Mouse (Mus musculus) forebrain, embryonic 12.5 days (tissue): ENCODE measurements around the gene Cgrrf1. TPM values are rescaled to one million over a fixed set of nuclear protein-coding genes. Genes with fewer than 3 reads are reported as not detected.

ENCODE experiments used
- ATAC-seq: fragments of 200-750 bp; cut with Nextera tagmentation; 2 replicates; pipeline ENCODE4 v1.8.0; 2017; ENCODE audit warnings: moderate TSS enrichment; ENCODE audit not compliant: low FRiP score
- H3K27ac ChIP-seq: fragments of 300-500 bp; sonication (generic); 2 replicates; pipeline ENCODE4 v1.5.1; 2016; ENCODE audit warnings: mild to moderate bottlenecking
- H3K27me3 ChIP-seq: fragments of 300-500 bp; sonication (generic); 2 replicates; pipeline ENCODE4 v1.6.1; 2016; ENCODE audit warnings: mild to moderate bottlenecking
- H3K36me3 ChIP-seq: fragments of 300-500 bp; sonication (generic); replicated peaks from 2 replicates; pipeline ENCODE4 v1.6.1; 2016; ENCODE audit warnings: mild to moderate bottlenecking
- H3K4me1 ChIP-seq: fragments of 300-500 bp; sonication (generic); 2 replicates; pipeline ENCODE4 v1.6.1; 2016
- H3K4me2 ChIP-seq: fragments of 300-500 bp; sonication (generic); 2 replicates; pipeline ENCODE4 v1.6.1; 2016; ENCODE audit warnings: mild to moderate bottlenecking, moderate library complexity
- H3K4me3 ChIP-seq: fragments of 300-500 bp; sonication (generic); replicated peaks from 2 replicates; pipeline ENCODE4 v1.5.1; 2016; ENCODE audit warnings: mild to moderate bottlenecking
- H3K9ac ChIP-seq: fragments of 300-500 bp; sonication (generic); 2 replicates; pipeline ENCODE4 v1.6.1; 2016; ENCODE audit warnings: mild to moderate bottlenecking
- H3K9me3 ChIP-seq: fragments of 300-500 bp; sonication (generic); 2 replicates; pipeline ENCODE4 v1.6.1; 2016
- WGBS: fragments of 180-500 bp; shearing (Covaris S2); methylation state at CpG from one replicate; pipeline ENCODE4 v1.1.7; 2016; 5-methylcytosine and 5-hydroxymethylcytosine counted together
- polyA plus RNA-seq: library from polyadenylated mRNA; unstranded; fragments of >200 nt; fragmentation: Nextera tagmentation; extraction: Ambion mirVana; gene quantifications from 2 replicates; pipeline ENCODE4 v1.2.1, GENCODE M21; 2016

The Cgrrf1 gene
- polyA plus RNA-seq, result 26.4 and 28.6 TPM in 2 replicates

DNA sequence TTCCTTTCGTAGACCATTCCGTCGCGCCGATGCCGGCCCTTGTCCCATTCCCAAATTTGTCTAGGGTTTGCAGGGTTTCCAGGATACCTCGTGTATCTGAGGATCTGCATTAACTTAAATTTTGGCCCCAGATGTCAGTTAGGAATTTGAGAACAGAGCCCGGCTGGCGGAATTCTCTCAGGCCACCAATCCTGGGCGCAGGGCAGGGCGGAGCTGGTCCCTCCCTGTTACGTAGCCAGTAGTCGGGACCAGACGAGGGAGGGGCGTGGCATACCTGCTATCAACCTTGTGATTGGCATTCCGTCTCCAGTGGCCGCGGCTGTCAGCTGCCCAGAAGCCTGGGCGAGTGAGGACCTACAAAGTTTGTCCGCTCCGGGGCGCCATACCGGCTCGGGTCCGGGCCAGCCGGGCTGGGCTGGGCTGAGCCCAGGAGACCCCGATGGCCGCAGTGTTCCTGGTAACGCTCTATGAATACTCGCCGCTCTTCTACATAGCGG is at the start of gene Cgrrf1:
Cgrrf1 (plus strand) TSS at position 289 of the 497 bp plus-strand sequence.
- Histone ChIP-seq H3K9me3 (no peaks in the 10 kb centered on the region), H3K27ac (no peak within 1 kb of the TSS)
- WGBS, result under 1% methylated on average over 32 of the region's 32 CpGs

DNA sequence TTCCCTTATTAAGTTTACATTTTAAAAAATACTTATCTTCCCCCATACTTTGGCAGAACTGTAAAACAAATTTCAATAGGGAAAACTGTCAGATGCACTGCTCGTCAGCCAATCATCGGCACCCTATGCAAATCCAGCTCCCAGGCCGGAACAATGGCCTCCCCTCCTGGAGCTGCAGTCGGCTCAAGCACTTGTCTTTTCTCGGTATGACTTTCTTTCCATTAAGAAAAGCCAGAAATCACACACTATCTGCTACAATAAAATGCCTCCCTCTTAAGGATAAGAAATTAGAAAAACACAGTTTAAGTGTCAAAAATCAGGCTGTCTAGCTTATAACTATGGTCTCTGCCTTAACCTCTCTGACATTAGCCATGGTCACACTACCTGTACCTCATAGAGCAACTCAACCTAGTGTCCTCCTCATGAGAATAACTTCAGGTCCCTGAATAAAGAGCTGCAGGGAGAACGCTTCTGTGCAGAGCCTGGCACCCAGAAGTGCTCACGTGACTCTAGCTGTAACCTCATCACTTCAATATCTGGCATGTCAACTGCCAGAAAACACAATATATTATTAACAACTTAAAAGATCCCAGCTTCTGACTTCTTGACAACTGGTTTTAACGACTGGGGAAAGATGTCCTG is 49.6 kb upstream of the Cgrrf1 start:
- no peak for ATAC-seq
- 87% methylated on average over 8 of the region's 8 CpGs for WGBS
- Histone ChIP-seq H3K9ac (no peak overlapping the region), H3K4me1 (peaks cover 15% of the 10 kb centered on the region), H3K36me3 (peaks cover 69% of the 10 kb centered on the region), H3K27me3 (no peaks in the 10 kb centered on the region), H3K4me3 (no peak overlapping the region), H3K9me3 (peaks cover 10% of the 10 kb centered on the region), H3K27ac (no peak overlapping the region), H3K4me2 (no peak overlapping the region)

More for the DNA sequence above, at the start of gene Cgrrf1:
- H3K4me2 ChIP-seq, result peak within 1 kb of the TSS; percentile 76
- H3K4me1 ChIP-seq, result peaks cover 16% of the 10 kb centered on the region; the same call in 1 of the 2 replicates
- H3K9ac ChIP-seq, result peak within 1 kb of the TSS; percentile 86
- no peaks in the 10 kb centered on the region for H3K27me3 ChIP-seq
- peak within 1 kb of the TSS; percentile 86 for H3K4me3 ChIP-seq
- peak; percentile 99 for ATAC-seq
- no peaks in the 10 kb centered on the region for H3K36me3 ChIP-seq

DNA sequence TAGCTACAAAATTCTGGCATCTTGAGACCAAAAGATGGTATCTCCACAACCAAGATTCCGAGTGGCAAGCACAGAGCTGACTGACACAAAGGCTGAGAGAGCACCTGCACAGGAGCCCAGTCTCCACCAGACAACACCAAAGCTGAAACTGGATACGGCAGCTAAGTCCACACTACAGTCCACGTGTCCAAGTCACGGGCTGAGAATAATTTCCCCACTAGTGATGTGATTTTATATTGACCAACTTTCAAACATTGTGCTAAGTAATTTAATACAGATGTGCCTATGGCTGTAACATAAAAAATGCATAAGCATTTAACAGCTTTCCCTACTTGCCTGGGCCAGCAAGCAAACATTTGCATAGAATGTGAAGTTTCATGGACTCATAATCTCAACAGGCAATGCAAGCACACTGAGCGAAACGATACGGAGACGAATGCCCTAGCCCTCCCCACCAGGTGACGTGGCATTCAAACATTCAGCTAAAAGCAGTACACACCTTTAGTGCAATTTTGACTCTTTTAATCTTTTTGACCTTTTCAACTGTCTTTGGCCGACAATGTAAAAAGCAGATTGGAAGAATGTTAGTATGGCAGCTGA is 48.5 kb upstream of the Cgrrf1 start:
- Histone ChIP-seq H3K9ac (no peak overlapping the region), H3K4me3 (no peak overlapping the region), H3K4me1 (peaks cover 16% of the 10 kb centered on the region), H3K4me2 (no peak overlapping the region), H3K9me3 (peaks cover 10% of the 10 kb centered on the region), H3K36me3 (peaks cover 59% of the 10 kb centered on the region), H3K27me3 (no peaks in the 10 kb centered on the region), H3K27ac (no peak overlapping the region)
- ATAC-seq, result no peak
- 93% methylated on average over 10 of the region's 10 CpGs for WGBS

DNA sequence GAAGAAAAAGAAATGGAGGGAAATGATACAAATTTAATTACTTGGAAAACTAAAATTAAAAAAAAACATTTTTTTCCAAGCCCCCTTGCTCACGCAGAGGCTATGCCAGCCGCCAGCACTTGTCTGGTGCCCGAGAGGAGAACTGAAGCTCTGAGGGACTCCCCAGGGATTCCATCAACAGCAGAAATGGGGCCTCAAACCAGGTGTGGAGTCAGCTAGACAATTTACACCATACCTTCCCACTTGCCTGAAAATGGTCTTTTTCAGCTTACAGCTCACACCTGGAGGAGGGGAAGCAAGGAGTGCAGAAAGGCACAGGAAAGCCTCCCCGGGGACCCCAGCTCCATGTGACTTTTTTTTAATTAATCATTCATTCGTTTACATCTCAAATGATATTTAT is 46.7 kb upstream of the Cgrrf1 start:
- no peak overlapping the region for H3K4me3 ChIP-seq
- no peaks in the 10 kb centered on the region for H3K9me3 ChIP-seq
- H3K9ac ChIP-seq, result no peak overlapping the region
- WGBS, result 89% methylated on average over 5 of the region's 5 CpGs
- peaks cover 41% of the 10 kb centered on the region for H3K36me3 ChIP-seq
- H3K27ac ChIP-seq, result no peak overlapping the region
- no peak for ATAC-seq
- H3K27me3 ChIP-seq, result no peaks in the 10 kb centered on the region
- H3K4me1 ChIP-seq, result peaks cover 16% of the 10 kb centered on the region
- H3K4me2 ChIP-seq, result no peak overlapping the region

DNA sequence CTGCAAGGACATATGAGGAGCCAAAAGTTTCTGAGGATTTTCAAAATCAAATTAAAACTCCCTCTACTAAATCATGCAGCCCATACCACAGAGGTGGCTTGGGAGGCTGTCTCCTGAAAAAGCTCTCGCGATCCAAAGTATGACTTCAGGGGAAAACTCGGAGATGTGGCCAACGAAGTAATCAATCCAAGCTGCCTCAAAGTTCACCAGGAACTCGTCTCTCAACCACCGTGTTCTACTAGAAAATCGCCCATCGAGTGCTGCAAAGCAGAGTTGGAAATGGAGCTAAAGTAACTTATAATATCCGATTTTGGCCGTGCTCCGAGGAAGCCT is 44.5 kb upstream of the Cgrrf1 start:
- under 1% methylated on average over 11 of the region's 11 CpGs for WGBS
- H3K4me2 ChIP-seq, result peak overlapping the region; percentile 70
- H3K4me1 ChIP-seq, result peaks cover 16% of the 10 kb centered on the region
- peak overlapping the region; percentile 98 for H3K27ac ChIP-seq
- peak overlapping the region; percentile 99 for H3K4me3 ChIP-seq
- peaks cover 22% of the 10 kb centered on the region for H3K36me3 ChIP-seq
- no peaks in the 10 kb centered on the region for H3K9me3 ChIP-seq
- no peaks in the 10 kb centered on the region for H3K27me3 ChIP-seq
- peak overlapping the region; percentile 98 for H3K9ac ChIP-seq
- no peak for ATAC-seq

DNA sequence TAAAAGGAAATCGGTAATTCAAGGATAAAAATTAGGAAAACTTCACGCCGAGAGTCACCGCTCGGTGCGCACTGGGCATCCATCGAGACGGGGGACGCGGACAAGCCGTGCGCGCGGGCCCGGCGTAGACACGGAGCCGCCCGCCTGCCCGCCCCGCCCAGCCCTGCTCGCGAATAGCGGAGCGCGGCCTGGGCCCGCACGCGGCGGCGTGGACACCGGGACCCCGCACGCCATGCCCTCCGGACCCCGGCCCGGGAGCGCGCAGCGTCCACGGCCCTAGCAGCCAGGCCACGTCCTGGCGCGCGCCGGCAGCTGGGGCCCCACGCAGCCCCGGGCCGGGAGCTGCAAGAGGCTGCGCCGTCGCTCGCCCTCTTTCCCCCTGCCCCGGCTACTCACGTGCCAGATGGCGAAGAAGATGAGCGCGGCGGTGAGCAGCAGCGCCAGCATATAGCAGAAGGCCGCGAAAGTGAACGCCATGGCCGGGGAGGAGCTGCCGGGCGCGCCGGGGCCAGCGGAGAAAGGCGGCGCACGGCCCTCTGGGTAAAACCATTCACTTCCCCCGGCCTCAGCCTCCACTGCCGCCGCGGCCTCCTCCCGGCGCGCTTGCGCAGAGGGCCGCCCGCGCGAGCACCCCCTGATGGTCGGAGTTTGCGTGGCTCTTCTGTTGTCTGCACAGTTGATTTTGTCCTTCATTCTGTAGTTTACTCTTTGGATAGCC is 44.0 kb upstream of the Cgrrf1 start, which contains the start of gene Cnih1:
Cnih1 (minus strand) TSS at position 625 of the 718 bp plus-strand sequence.
- ATAC-seq, result peak; percentile 97
- H3K4me2 ChIP-seq, result peak within 1 kb of the TSS; percentile 70
- WGBS, result under 1% methylated on average over 81 of the region's 86 CpGs
- peaks cover 16% of the 10 kb centered on the region for H3K4me1 ChIP-seq
- H3K4me3 ChIP-seq, result peak within 1 kb of the TSS; percentile 99
- no peaks in the 10 kb centered on the region for H3K27me3 ChIP-seq
- peak within 1 kb of the TSS; percentile 98 for H3K27ac ChIP-seq
- H3K9ac ChIP-seq, result peak within 1 kb of the TSS; percentile 98
- peaks cover 17% of the 10 kb centered on the region; the same call in 1 of the 2 replicates for H3K36me3 ChIP-seq
- no peaks in the 10 kb centered on the region for H3K9me3 ChIP-seq

DNA sequence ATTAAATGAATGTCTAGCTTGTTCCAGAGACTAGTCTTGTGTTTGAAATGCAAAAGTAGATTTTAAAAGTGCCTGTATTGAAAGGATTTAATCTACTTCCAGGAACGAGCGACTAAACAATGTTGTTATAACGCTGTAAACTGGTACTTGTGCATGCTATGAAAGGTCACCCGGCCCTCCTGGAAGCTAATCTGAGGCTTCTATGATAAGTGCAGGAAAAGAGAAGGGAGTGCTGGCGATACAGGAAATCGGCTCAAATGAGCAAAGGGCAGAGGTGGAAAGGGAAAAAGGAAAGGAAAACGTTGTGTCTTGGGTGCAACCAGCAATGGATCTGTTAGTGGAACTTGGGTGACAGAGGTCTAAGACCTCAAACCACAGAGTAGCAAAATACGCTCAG is 43.4 kb upstream of the Cgrrf1 start:
- no peaks in the 10 kb centered on the region for H3K9me3 ChIP-seq
- peak overlapping the region; percentile 54; the same call in 1 of the 2 replicates for H3K27ac ChIP-seq
- H3K36me3 ChIP-seq, result 0 out of 2 replicates have a peak, but pooled peaks cover 13% of the 10 kb centered on the region
- peak overlapping the region; percentile 70 for H3K4me2 ChIP-seq
- H3K27me3 ChIP-seq, result no peaks in the 10 kb centered on the region
- peak overlapping the region; percentile 99; the same call in 1 of the 2 replicates for H3K4me3 ChIP-seq
- 25% methylated on average over 8 of the region's 8 CpGs for WGBS
- ATAC-seq, result no peak
- peaks cover 16% of the 10 kb centered on the region for H3K4me1 ChIP-seq
- H3K9ac ChIP-seq, result no peak overlapping the region

DNA sequence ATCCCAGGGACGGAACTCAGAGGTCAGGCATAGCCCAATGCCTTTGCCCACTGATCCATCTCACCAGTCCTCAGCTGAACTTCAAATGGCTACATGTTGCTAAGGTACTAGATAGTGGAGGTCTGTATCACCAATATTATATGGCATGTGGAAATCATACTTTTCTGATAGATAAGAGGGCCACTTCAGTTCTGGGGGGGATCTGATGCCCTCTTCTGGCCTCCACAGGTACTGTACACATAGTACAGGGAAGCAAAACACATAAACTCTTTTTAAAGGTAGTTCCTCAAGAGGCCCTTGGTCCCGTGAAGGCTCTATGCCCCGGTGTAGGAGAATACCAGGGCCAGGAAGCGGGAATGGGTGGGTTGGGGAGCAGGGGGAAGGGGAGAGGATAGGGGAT is 41.6 kb upstream of the Cgrrf1 start:
- no peak overlapping the region for H3K27ac ChIP-seq
- no peak overlapping the region for H3K4me3 ChIP-seq
- WGBS, result 66% methylated on average over 4 of the region's 4 CpGs
- no peak overlapping the region for H3K4me2 ChIP-seq
- no peak for ATAC-seq
- peaks cover 14% of the 10 kb centered on the region for H3K4me1 ChIP-seq
- no peaks in the 10 kb centered on the region for H3K27me3 ChIP-seq
- H3K9ac ChIP-seq, result no peak overlapping the region
- no peaks in the 10 kb centered on the region for H3K36me3 ChIP-seq
- no peaks in the 10 kb centered on the region for H3K9me3 ChIP-seq

DNA sequence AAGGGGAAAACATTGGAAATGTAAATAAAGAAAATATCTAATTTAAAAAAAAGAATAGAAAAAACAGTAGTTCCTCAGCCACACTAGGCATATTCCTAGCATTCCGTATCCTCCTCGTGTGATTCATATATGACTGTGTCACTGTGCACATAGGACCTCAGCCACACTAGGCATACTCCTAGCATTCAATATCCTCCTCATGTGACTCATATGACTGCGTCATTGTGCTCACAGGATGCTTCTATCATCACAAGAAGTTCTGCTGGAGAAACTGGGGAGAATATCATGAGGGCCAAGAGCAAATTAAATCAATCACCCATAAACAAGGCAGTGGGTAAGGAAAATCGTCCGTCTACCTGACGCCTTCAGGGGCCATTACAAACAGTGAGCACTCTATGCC is 41.2 kb upstream of the Cgrrf1 start:
- H3K27me3 ChIP-seq, result no peaks in the 10 kb centered on the region
- no peak for ATAC-seq
- peaks cover 12% of the 10 kb centered on the region for H3K4me1 ChIP-seq
- H3K9me3 ChIP-seq, result no peaks in the 10 kb centered on the region
- no peak overlapping the region; the same call in 1 of the 2 replicates for H3K9ac ChIP-seq
- no peak overlapping the region for H3K27ac ChIP-seq
- no peak overlapping the region for H3K4me2 ChIP-seq
- no peaks in the 10 kb centered on the region for H3K36me3 ChIP-seq
- no peak overlapping the region for H3K4me3 ChIP-seq
- WGBS, result 93% methylated on average over 6 of the region's 6 CpGs

DNA sequence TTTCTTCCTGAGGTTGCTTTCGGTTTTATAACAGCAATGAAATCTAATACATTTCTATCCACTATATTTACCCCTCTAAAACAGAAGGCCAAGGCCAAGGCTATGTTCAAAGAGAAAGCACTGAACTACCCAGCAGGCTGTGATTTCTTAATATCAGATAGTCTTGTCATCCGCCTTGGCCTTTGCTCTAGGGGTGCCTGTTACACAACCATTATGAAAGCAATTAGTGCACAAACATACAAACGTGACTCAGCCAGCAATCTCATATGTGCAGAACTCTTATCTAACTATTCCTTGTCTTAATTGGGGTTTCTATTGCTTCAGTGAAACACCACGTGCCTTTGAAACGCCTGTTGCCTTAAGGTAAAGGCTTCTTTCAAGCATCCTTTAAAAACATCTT is 37.8 kb upstream of the Cgrrf1 start:
- no peak overlapping the region for H3K4me3 ChIP-seq
- whole genome bisulfite sequencing, result 85% methylated on average over 5 of the region's 5 CpGs
- no peak overlapping the region for H3K4me2 ChIP-seq
- H3K36me3 ChIP-seq, result peaks cover 1% of the 10 kb centered on the region; the same call in 1 of the 2 replicates
- H3K4me1 ChIP-seq, result no peaks in the 10 kb centered on the region
- no peak overlapping the region for H3K27ac ChIP-seq
- ATAC-seq, result no peak
- no peaks in the 10 kb centered on the region for H3K9me3 ChIP-seq
- no peaks in the 10 kb centered on the region for H3K27me3 ChIP-seq
- H3K9ac ChIP-seq, result no peak overlapping the region

DNA sequence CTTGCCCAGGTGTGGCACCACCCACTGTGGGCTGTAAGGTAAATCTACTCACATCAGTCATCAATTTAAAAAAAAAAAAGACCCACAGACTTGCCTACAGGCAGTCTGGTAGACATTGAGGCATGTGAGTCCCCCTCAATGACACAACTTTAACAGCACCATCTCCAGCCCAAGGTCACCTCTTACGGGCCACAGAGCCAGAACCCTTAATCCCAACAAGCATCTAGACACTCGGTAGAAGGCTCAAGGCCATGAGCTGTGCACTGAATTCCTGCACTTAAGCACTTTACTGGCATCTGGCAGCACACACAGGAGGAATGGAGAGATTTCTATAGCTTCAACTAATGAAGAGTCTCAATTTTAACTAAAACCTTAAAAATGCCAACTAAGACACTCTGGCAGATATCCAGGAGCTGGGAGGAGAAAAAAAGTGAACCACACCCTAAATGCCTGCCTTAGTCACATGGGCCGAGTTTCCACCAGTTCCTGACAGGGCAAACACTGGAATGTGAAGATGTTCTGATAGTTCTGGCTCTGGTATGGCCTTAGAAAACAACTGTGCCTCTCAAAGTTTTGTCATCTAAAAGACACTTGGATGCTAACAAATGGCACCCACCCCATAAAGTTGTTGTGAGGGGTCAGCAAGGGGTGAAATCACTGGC is 31.1 kb upstream of the Cgrrf1 start:
- H3K36me3 ChIP-seq, result peaks cover 7% of the 10 kb centered on the region
- H3K4me3 ChIP-seq, result no peak overlapping the region
- H3K4me1 ChIP-seq, result no peaks in the 10 kb centered on the region
- ATAC-seq, result no peak
- H3K9ac ChIP-seq, result no peak overlapping the region
- no peaks in the 10 kb centered on the region for H3K27me3 ChIP-seq
- H3K4me2 ChIP-seq, result no peak overlapping the region
- WGBS, result 85% methylated on average over 3 of the region's 3 CpGs
- no peak overlapping the region for H3K27ac ChIP-seq
- H3K9me3 ChIP-seq, result no peaks in the 10 kb centered on the region

DNA sequence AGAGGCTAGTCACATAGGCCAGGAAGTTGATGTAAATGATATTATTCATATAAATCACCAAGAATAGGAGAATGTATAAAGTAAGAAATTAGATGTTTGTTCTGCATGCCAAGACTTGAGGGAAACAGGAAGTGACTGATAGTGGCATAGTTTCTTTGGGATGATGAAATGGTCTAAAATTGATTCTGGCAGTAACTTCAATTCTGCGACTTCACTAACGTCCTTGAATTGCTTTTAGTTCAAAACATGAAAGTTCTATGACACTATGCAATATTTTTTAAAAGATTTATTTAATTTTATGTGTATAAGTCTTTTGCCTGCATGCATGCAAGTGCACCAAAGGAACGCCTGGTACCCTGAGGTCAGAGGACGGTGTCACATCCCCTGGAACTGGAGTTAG is 28.7 kb upstream of the Cgrrf1 start:
- Histone ChIP-seq H3K27me3 (no peaks in the 10 kb centered on the region), H3K4me1 (no peaks in the 10 kb centered on the region), H3K4me3 (no peak overlapping the region), H3K9me3 (no peaks in the 10 kb centered on the region), H3K4me2 (no peak overlapping the region), H3K27ac (no peak overlapping the region), H3K9ac (no peak overlapping the region), H3K36me3 (peaks cover 11% of the 10 kb centered on the region)
- no peak for ATAC-seq
- WGBS, result 96% methylated on average over 4 of the region's 4 CpGs
